Mouse (Mus musculus) midbrain, embryonic 16.5 days (tissue): Measurements from ENCODE around the gene H2afv. TPM values are rescaled to one million over a fixed set of nuclear protein-coding genes. Genes with fewer than 3 reads are reported as not detected.
A peak's percentile ranks its signal among the peaks of the same experiment; 100 is the strongest.

Experiments
- ATAC-seq: fragments of 200-750 bp; cut with Nextera tagmentation; 2 replicates; pipeline ENCODE4 v1.8.0; 2017; ENCODE audit warnings: moderate TSS enrichment
- H3K27ac ChIP-seq: fragments of 300-500 bp; sonication (generic); 2 replicates; pipeline ENCODE4 v1.5.1; 2014; ENCODE audit warnings: mild to moderate bottlenecking, low read length, mixed read lengths
- H3K27me3 ChIP-seq: fragments of 300-500 bp; sonication (generic); 2 replicates; pipeline ENCODE4 v1.6.1; 2014; ENCODE audit warnings: low read depth, low read length, mixed read lengths; ENCODE audit not compliant: control insufficient read depth, insufficient read depth
- H3K36me3 ChIP-seq: fragments of 300-500 bp; sonication (generic); 2 replicates; pipeline ENCODE4 v1.6.1; 2014; ENCODE audit warnings: mild to moderate bottlenecking, low read length, moderate library complexity, mixed read lengths; ENCODE audit not compliant: control insufficient read depth, insufficient read depth
- H3K4me1 ChIP-seq: fragments of 300-500 bp; sonication (generic); 2 replicates; pipeline ENCODE4 v1.6.1; 2014; ENCODE audit warnings: mild to moderate bottlenecking, low read length, mixed read lengths; ENCODE audit not compliant: control insufficient read depth, insufficient read depth
- H3K4me2 ChIP-seq: fragments of 300-500 bp; sonication (generic); 2 replicates; pipeline ENCODE4 v1.6.1; 2014; ENCODE audit warnings: mild to moderate bottlenecking, low read length, mixed read lengths
- H3K4me3 ChIP-seq: fragments of 300-500 bp; sonication (generic); 2 replicates; pipeline ENCODE4 v1.5.1; 2014; ENCODE audit warnings: low read depth, mild to moderate bottlenecking, low read length, moderate library complexity, mixed read lengths
- H3K9ac ChIP-seq: fragments of 300-500 bp; sonication (generic); 2 replicates; pipeline ENCODE4 v1.6.1; 2014; ENCODE audit warnings: low read depth, low read length, mixed read lengths
- H3K9me3 ChIP-seq: fragments of 300-500 bp; sonication (generic); replicated peaks from 2 replicates; pipeline ENCODE4 v1.6.1; 2014; ENCODE audit warnings: mild to moderate bottlenecking, low read length, mixed read lengths; ENCODE audit not compliant: control insufficient read depth, poor library complexity, severe bottlenecking
- WGBS: fragments of 180-500 bp; shearing (Covaris S2); extraction: QIAGEN DNeasy Blood & Tissue Kit; methylation state at CpG from one replicate; pipeline ENCODE4 v1.1.7; 2014; 5-methylcytosine and 5-hydroxymethylcytosine counted together
- polyA plus RNA-seq: library from polyadenylated mRNA; unstranded; fragments of >200 nt; fragmentation: Nextera tagmentation; extraction: Ambion mirVana; gene quantifications from 2 replicates; pipeline ENCODE4 v1.2.1, GENCODE M21; 2015

H2afv gene
- polyA plus RNA-seq, 1 experiment from 2014 or later: 203 TPM

DNA sequence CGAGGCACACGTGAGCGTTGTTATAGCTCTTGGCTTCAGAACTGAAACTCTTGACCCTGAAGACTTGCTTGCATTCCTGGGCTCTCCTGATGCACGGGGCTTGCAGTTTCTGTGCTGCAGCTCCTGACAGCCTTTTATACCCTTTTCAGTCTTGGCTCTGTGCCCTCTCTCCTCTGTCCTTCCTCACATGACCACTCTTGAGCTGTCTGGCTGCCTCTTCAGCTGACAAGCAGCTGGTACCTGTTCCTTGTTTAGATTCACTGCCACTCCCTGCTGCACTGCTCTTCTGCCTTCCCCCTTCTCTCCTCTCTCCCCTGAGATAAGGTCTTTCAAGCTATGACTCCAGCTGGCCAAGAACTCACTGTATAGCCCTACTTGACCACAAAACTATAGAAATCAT lies 3.2 kb upstream of the H2afv start:
- H3K4me1 ChIP-seq: peaks cover 12% of the 10 kb centered on the region
- H3K27ac ChIP-seq: no peak overlapping the region
- no peak overlapping the region for H3K4me3 ChIP-seq
- no peak overlapping the region for H3K4me2 ChIP-seq
- no peaks in the 10 kb centered on the region for H3K27me3 ChIP-seq
- WGBS: 84% methylated on average over 4 of the region's 4 CpGs
- no peak overlapping the region for H3K9ac ChIP-seq
- H3K9me3 ChIP-seq: no peaks in the 10 kb centered on the region
- H3K36me3 ChIP-seq: no peaks in the 10 kb centered on the region
- no peak for ATAC-seq

- Histone ChIP-seq H3K4me1 (peaks cover 12% of the 10 kb centered on the region), H3K9me3 (no peaks in the 10 kb centered on the region), H3K36me3 (no peaks in the 10 kb centered on the region), H3K4me2 (no peak overlapping the region), H3K4me3 (no peak overlapping the region), H3K27me3 (no peaks in the 10 kb centered on the region), H3K9ac (no peak overlapping the region), H3K27ac (no peak overlapping the region)
- 91% methylated on average over 7 of the region's 7 CpGs for WGBS
- ATAC-seq: no peak
These were observed 1.7 kb upstream of the H2afv start for GRCm38 (mm10) chr11:6445951-6446350.

- Histone ChIP-seq H3K4me3 (no peak overlapping the region), H3K4me2 (no peak overlapping the region), H3K27me3 (no peaks in the 10 kb centered on the region), H3K4me1 (peaks cover 12% of the 10 kb centered on the region), H3K27ac (no peak overlapping the region), H3K36me3 (no peaks in the 10 kb centered on the region), H3K9me3 (no peaks in the 10 kb centered on the region), H3K9ac (no peak overlapping the region)
- ATAC-seq: no peak
- 79% methylated on average over 4 of the region's 4 CpGs for WGBS
These were observed 1.2 kb upstream of the H2afv start for GRCm38 (mm10) chr11:6445441-6445840.

DNA sequence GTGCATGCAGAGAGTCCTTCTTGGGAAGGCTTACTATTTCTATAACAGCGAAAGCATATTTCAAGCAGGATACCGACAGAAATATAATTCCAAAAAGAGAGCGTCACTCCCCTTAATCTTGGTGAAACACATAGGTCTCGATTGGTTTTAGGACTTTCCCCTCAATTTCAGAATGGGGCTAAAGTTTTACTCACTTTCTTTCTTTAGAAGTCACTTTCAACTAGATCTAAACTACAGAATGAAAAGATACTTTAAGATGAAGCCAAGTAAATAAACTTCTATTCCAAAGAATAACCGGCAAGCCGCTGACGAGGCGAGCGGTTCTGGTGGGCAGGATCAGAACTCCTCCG lies 541 bp downstream of the H2afv start:
- ATAC-seq: no peak
- Histone ChIP-seq H3K9me3 (no peaks in the 10 kb centered on the region), H3K9ac (peak overlapping the region; percentile 86), H3K27ac (peak overlapping the region; percentile 91), H3K4me2 (peak overlapping the region; percentile 81), H3K27me3 (no peaks in the 10 kb centered on the region), H3K36me3 (no peaks in the 10 kb centered on the region), H3K4me1 (peaks cover 12% of the 10 kb centered on the region), H3K4me3 (peak overlapping the region; percentile 88)
- WGBS: under 1% methylated on average over 10 of the region's 10 CpGs

GRCm38 (mm10) chr11:6443102-6443501 lies 1.1 kb downstream of the H2afv start:
- Histone ChIP-seq H3K4me3 (peak overlapping the region; percentile 88), H3K9ac (peak overlapping the region; percentile 86), H3K27ac (no peak overlapping the region; the same call in 1 of the 2 replicates), H3K4me1 (peaks cover 12% of the 10 kb centered on the region), H3K4me2 (peak overlapping the region; percentile 81), H3K27me3 (no peaks in the 10 kb centered on the region), H3K9me3 (no peaks in the 10 kb centered on the region), H3K36me3 (peaks cover under 1% of the 10 kb centered on the region; the same call in 1 of the 2 replicates)
- WGBS: 53% methylated on average over 4 of the region's 4 CpGs
- no peak for ATAC-seq

GRCm38 (mm10) chr11:6442566-6442965 lies 1.7 kb downstream of the H2afv start:
- Histone ChIP-seq H3K27ac (no peak overlapping the region), H3K9ac (no peak overlapping the region), H3K4me2 (no peak overlapping the region), H3K4me1 (peaks cover 12% of the 10 kb centered on the region), H3K27me3 (no peaks in the 10 kb centered on the region), H3K36me3 (peaks cover 5% of the 10 kb centered on the region; the same call in 1 of the 2 replicates), H3K4me3 (no peak overlapping the region), H3K9me3 (no peaks in the 10 kb centered on the region)
- no peak for ATAC-seq
- WGBS: 91% methylated on average over 4 of the region's 4 CpGs

GRCm38 (mm10) chr11:6440171-6440570 lies 4.1 kb downstream of the H2afv start:
- no peak overlapping the region for H3K4me3 ChIP-seq
- H3K36me3 ChIP-seq: peaks cover 12% of the 10 kb centered on the region
- no peak overlapping the region for H3K9ac ChIP-seq
- H3K27ac ChIP-seq: no peak overlapping the region
- H3K4me2 ChIP-seq: no peak overlapping the region
- ATAC-seq: no peak
- no peaks in the 10 kb centered on the region for H3K9me3 ChIP-seq
- H3K27me3 ChIP-seq: no peaks in the 10 kb centered on the region
- 94% methylated on average over 4 of the region's 4 CpGs for WGBS
- peaks cover 12% of the 10 kb centered on the region for H3K4me1 ChIP-seq

GRCm38 (mm10) chr11:6437667-6438066 lies 6.6 kb downstream of the H2afv start:
- H3K36me3 ChIP-seq: peaks cover 19% of the 10 kb centered on the region
- H3K27ac ChIP-seq: no peak overlapping the region
- no peaks in the 10 kb centered on the region for H3K9me3 ChIP-seq
- no peak for ATAC-seq
- H3K4me3 ChIP-seq: no peak overlapping the region
- H3K27me3 ChIP-seq: no peaks in the 10 kb centered on the region
- H3K9ac ChIP-seq: no peak overlapping the region
- H3K4me2 ChIP-seq: no peak overlapping the region
- no peaks in the 10 kb centered on the region for H3K4me1 ChIP-seq
- 94% methylated on average over 2 of the region's 2 CpGs for WGBS

DNA sequence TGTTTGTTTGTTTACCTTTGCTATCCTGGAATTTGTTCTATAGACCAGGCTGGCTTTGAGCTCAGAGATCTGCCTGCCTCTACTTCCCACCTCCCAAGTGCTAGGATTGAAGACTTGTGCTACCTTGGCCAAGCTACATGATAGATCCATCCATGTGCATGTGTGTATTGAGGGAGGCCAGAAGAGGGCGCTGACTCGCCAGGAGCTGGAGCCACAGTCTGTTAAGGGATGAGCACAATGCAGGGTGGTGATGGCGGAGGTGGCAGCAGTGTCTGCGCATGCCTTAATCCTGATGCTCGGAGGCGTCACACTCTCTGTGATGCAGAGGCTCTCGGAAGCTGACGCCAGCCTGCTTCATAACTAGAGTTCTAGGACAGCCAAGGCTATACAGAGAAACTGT lies 7.8 kb downstream of the H2afv start:
- no peak overlapping the region for H3K4me2 ChIP-seq
- no peak overlapping the region for H3K4me3 ChIP-seq
- no peaks in the 10 kb centered on the region for H3K27me3 ChIP-seq
- ATAC-seq: no peak
- H3K9me3 ChIP-seq: no peaks in the 10 kb centered on the region
- WGBS: 64% methylated on average over 8 of the region's 8 CpGs
- H3K9ac ChIP-seq: no peak overlapping the region
- no peaks in the 10 kb centered on the region for H3K4me1 ChIP-seq
- no peak overlapping the region for H3K27ac ChIP-seq
- peaks cover 24% of the 10 kb centered on the region for H3K36me3 ChIP-seq

DNA sequence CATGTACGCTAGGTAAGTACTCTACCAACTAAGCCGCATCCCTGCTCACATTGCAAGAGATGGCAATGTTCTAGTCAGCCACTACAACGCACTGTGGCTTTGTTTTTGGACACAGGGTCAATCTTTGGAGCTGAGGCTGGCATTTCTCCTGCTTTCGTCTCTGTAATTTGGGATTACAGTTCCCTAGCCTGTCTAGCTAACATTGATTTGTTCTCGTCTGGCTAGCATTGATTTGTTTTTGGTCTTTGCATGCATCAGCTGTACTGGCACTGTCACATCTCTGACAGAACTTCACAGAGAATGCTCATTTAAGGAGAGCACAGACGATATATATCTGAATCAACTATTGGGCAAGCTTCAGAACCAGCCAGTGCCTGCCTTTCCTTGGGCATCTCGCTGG lies 14.1 kb downstream of the H2afv start:
- no peak overlapping the region for H3K9ac ChIP-seq
- H3K4me1 ChIP-seq: no peaks in the 10 kb centered on the region
- no peak overlapping the region for H3K27ac ChIP-seq
- no peak overlapping the region for H3K4me2 ChIP-seq
- H3K27me3 ChIP-seq: no peaks in the 10 kb centered on the region
- H3K36me3 ChIP-seq: peaks cover 34% of the 10 kb centered on the region
- no peak overlapping the region for H3K4me3 ChIP-seq
- no peak for ATAC-seq
- WGBS: 92% methylated on average over 7 of the region's 7 CpGs
- no peaks in the 10 kb centered on the region for H3K9me3 ChIP-seq
